Mouse (Mus musculus) heart, embryonic 16.5 days (tissue): Measurements from ENCODE around the gene Lor. TPM values are rescaled to one million over a fixed set of nuclear protein-coding genes. Genes with fewer than 3 reads are reported as not detected.

ENCODE experiments used
- ATAC-seq: fragments of 200-750 bp; cut with Nextera tagmentation; replicated peaks from 2 replicates; pipeline ENCODE4 v1.8.0; 2017; ENCODE audit warnings: moderate number of reproducible peaks; ENCODE audit not compliant: insufficient read depth, low FRiP score; ENCODE audit errors: extremely low read depth
- H3K27ac ChIP-seq: fragments of 300-500 bp; sonication (generic); 2 replicates; pipeline ENCODE4 v1.5.1; 2014; ENCODE audit warnings: mild to moderate bottlenecking, low read length, control low read depth, moderate library complexity
- H3K27me3 ChIP-seq: fragments of 300-500 bp; sonication (generic); 2 replicates; pipeline ENCODE4 v1.6.1; 2014; ENCODE audit warnings: low read length, mixed read lengths; ENCODE audit not compliant: control insufficient read depth, insufficient read depth
- H3K36me3 ChIP-seq: fragments of 300-500 bp; sonication (generic); 2 replicates; pipeline ENCODE4 v1.6.1; 2014; ENCODE audit not compliant: control insufficient read depth, insufficient read depth
- H3K4me1 ChIP-seq: fragments of 300-500 bp; sonication (generic); 2 replicates; pipeline ENCODE4 v1.6.1; 2014; ENCODE audit warnings: low read length, mixed read lengths; ENCODE audit not compliant: control insufficient read depth, insufficient read depth
- H3K4me2 ChIP-seq: fragments of 300-500 bp; sonication (generic); 2 replicates; pipeline ENCODE4 v1.6.1; 2014; ENCODE audit warnings: low read depth, mild to moderate bottlenecking, control low read depth, low read length
- H3K4me3 ChIP-seq: fragments of 300-500 bp; sonication (generic); 2 replicates; pipeline ENCODE4 v1.5.1; 2014; ENCODE audit warnings: mild to moderate bottlenecking, control low read depth, low read length
- H3K9ac ChIP-seq: fragments of 300-500 bp; sonication (generic); 2 replicates; pipeline ENCODE4 v1.6.1; 2014; ENCODE audit warnings: low read length, control low read depth
- H3K9me3 ChIP-seq: fragments of 300-500 bp; sonication (generic); replicated peaks from 2 replicates; pipeline ENCODE4 v1.6.1; 2016; ENCODE audit warnings: low read length; ENCODE audit not compliant: control insufficient read depth
- WGBS: fragments of 180-500 bp; shearing (Covaris S2); extraction: QIAGEN DNeasy Blood & Tissue Kit; methylation state at CpG from one replicate; pipeline ENCODE4 v1.1.7; 2014; 5-methylcytosine and 5-hydroxymethylcytosine counted together
- microRNA-seq: library from miRNA; unstranded; fragments of <30 nt; microRNA quantifications from one replicate; pipeline ENCODE4, GENCODE M21; 2017
- polyA plus RNA-seq: library from polyadenylated mRNA; unstranded; fragments of >200 nt; fragmentation: Nextera tagmentation; extraction: Ambion mirVana; gene quantifications from 2 replicates; pipeline ENCODE4 v1.2.1, GENCODE M21; 2015

The Lor gene
- polyA plus RNA-seq, 1 experiment from 2014 or later: 0.13 TPM

- Histone ChIP-seq H3K9ac (no peak overlapping the region), H3K4me1 (no peaks in the 10 kb centered on the region), H3K9me3 (no peaks in the 10 kb centered on the region), H3K4me3 (no peak overlapping the region), H3K4me2 (no peak overlapping the region), H3K27me3 (no peaks in the 10 kb centered on the region), H3K36me3 (no peaks in the 10 kb centered on the region), H3K27ac (no peak overlapping the region)
- 44% methylated on average over 6 of the region's 6 CpGs for WGBS
- ATAC-seq: no peak
Measured at GRCm38 (mm10) chr3:92050382-92051054, 32.4 kb downstream of the Lor start.

- no peak overlapping the region for H3K27ac ChIP-seq
- no peak overlapping the region for H3K4me2 ChIP-seq
- no peaks in the 10 kb centered on the region for H3K36me3 ChIP-seq
- no peak overlapping the region for H3K4me3 ChIP-seq
- no peaks in the 10 kb centered on the region for H3K4me1 ChIP-seq
- no peaks in the 10 kb centered on the region for H3K9me3 ChIP-seq
- 37% methylated on average over 1 of the region's 1 CpGs for WGBS
- H3K9ac ChIP-seq: no peak overlapping the region
- no peak for ATAC-seq
- no peaks in the 10 kb centered on the region for H3K27me3 ChIP-seq
Measured at GRCm38 (mm10) chr3:92033892-92034291, 49.0 kb downstream of the Lor start.

GRCm38 (mm10) chr3:92033203-92033602, 49.7 kb downstream of the Lor start:
- WGBS: 45% methylated on average over 2 of the region's 2 CpGs
- H3K27ac ChIP-seq: no peak overlapping the region
- no peaks in the 10 kb centered on the region for H3K4me1 ChIP-seq
- H3K9me3 ChIP-seq: no peaks in the 10 kb centered on the region
- ATAC-seq: no peak
- no peaks in the 10 kb centered on the region for H3K27me3 ChIP-seq
- H3K36me3 ChIP-seq: no peaks in the 10 kb centered on the region
- no peak overlapping the region for H3K4me3 ChIP-seq
- no peak overlapping the region for H3K4me2 ChIP-seq
- no peak overlapping the region for H3K9ac ChIP-seq

Small RNA genes within 50 kb of the gene (microRNA-seq; reads per million reads assigned to microRNA genes)
- gene Gm25145: not detected

Other genes starting within 250 kb of the Lor start
- gene Pglyrp3, start 68.6 kb downstream of the Lor start, polyA plus RNA-seq: not detected in 2 replicates
- gene Prr9, start 40.8 kb upstream of the Lor start, polyA plus RNA-seq: 0.12 TPM in 1 of 2 replicates, not detected in the other
- gene Lelp1, start 59.6 kb upstream of the Lor start, polyA plus RNA-seq: not detected in 2 replicates
- gene Sprr2a1, start 132.7 kb upstream of the Lor start, polyA plus RNA-seq: 0.22 and 0.62 TPM in 2 replicates
- gene Sprr2a2, start 132.8 kb upstream of the Lor start, polyA plus RNA-seq: 26.9 and 58.8 TPM in 2 replicates
- 1.9 and 3.6 TPM in 2 replicates for gene Sprr2a3, start 202.3 kb upstream of the Lor start, polyA plus RNA-seq
- gene Sprr2b, start 233.5 kb upstream of the Lor start, polyA plus RNA-seq: 0.21 TPM in 1 of 2 replicates, not detected in the other